Mouse (Mus musculus): Measurements from ENCODE around the gene Prkar2b.

Prkar2b gene

GRCm38 (mm10) chr12:32009267-32009984 is 51.7 kb downstream of the Prkar2b start:
- no peak for DNase-seq (ENCODE audit: low spot score)

- DNase-seq (ENCODE audit: low spot score), result no peak
These were observed 52.4 kb downstream of the Prkar2b start for GRCm38 (mm10) chr12:32008728-32009127.

GRCm38 (mm10) chr12:32007646-32008045 is 53.5 kb downstream of the Prkar2b start:
- no peak for DNase-seq (ENCODE audit: low spot score)

- no peak for DNase-seq (ENCODE audit: low spot score)
These were observed 54.1 kb downstream of the Prkar2b start for GRCm38 (mm10) chr12:32007040-32007439.

- DNase-seq (ENCODE audit: low spot score), result no peak
These were observed 54.6 kb downstream of the Prkar2b start for GRCm38 (mm10) chr12:32006391-32006929.

- DNase-seq (ENCODE audit: low spot score), result no peak
These were observed 60.6 kb downstream of the Prkar2b start for GRCm38 (mm10) chr12:32000464-32000863.

GRCm38 (mm10) chr12:31998706-31999105 is 62.4 kb downstream of the Prkar2b start:
- DNase-seq (ENCODE audit: low spot score), result no peak

- DNase-seq (ENCODE audit: low spot score), result no peak
These were observed 63.7 kb downstream of the Prkar2b start for GRCm38 (mm10) chr12:31997328-31997878.

GRCm38 (mm10) chr12:31996877-31997276 is 64.2 kb downstream of the Prkar2b start:
- no peak for DNase-seq (ENCODE audit: low spot score)

- DNase-seq (ENCODE audit: low spot score), result no peak
These were observed 70.5 kb downstream of the Prkar2b start for GRCm38 (mm10) chr12:31990575-31990974.

- DNase-seq (ENCODE audit: low spot score), result no peak
These were observed 71.4 kb downstream of the Prkar2b start for GRCm38 (mm10) chr12:31989726-31990125.

- DNase-seq (ENCODE audit: low spot score), result no peak
These were observed 74.6 kb downstream of the Prkar2b start for GRCm38 (mm10) chr12:31986463-31986862.

GRCm38 (mm10) chr12:31985738-31986137 is 75.4 kb downstream of the Prkar2b start:
- no peak for DNase-seq (ENCODE audit: low spot score)

GRCm38 (mm10) chr12:31984664-31985063 is 76.4 kb downstream of the Prkar2b start:
- DNase-seq (ENCODE audit: low spot score), result no peak

GRCm38 (mm10) chr12:31984206-31984605 is 76.9 kb downstream of the Prkar2b start:
- no peak for DNase-seq (ENCODE audit: low spot score)

- no peak for DNase-seq (ENCODE audit: low spot score)
These were observed 77.3 kb downstream of the Prkar2b start for GRCm38 (mm10) chr12:31983769-31984168.

- no peak for DNase-seq (ENCODE audit: low spot score)
These were observed 77.9 kb downstream of the Prkar2b start for GRCm38 (mm10) chr12:31983238-31983637.

- no peak for DNase-seq (ENCODE audit: low spot score)
These were observed 83.4 kb downstream of the Prkar2b start for GRCm38 (mm10) chr12:31977613-31978195.

- DNase-seq (ENCODE audit: low spot score), result no peak
These were observed 84.6 kb downstream of the Prkar2b start for GRCm38 (mm10) chr12:31976544-31976943.

- no peak for DNase-seq (ENCODE audit: low spot score)
These were observed 87.5 kb downstream of the Prkar2b start for GRCm38 (mm10) chr12:31973473-31974172.

- DNase-seq (ENCODE audit: low spot score), result no peak
These were observed 89.5 kb downstream of the Prkar2b start for GRCm38 (mm10) chr12:31971547-31971946.

- no peak for DNase-seq (ENCODE audit: low spot score)
These were observed 92.0 kb downstream of the Prkar2b start for GRCm38 (mm10) chr12:31969111-31969510.

GRCm38 (mm10) chr12:31967536-31967935 is 93.6 kb downstream of the Prkar2b start:
- DNase-seq (ENCODE audit: low spot score), result no peak

Data from layer of hippocampus, adult 9-10 months (tissue).